Mouse (Mus musculus) layer of hippocampus, postnatal 10 days (tissue): Measurements from ENCODE around the gene Mterf1a. TPM values are rescaled to one million over a fixed set of nuclear protein-coding genes. Genes with fewer than 3 reads are reported as not detected.

Source experiments
- DNase-seq, 2 experiments: peaks; one replicate each; pipeline ENCODE4 v3.0.0; 2021; ENCODE audit warnings: low spot score in 2 of 2
- total RNA-seq, 2 experiments: library from RNA; stranded (reverse); gene quantifications; 2 replicates each; pipeline ENCODE4 v1.2.3; 2021

The Mterf1a gene
- total RNA-seq, 2 experiments from 2014 or later: 9.3 to 9.6 TPM

DNA sequence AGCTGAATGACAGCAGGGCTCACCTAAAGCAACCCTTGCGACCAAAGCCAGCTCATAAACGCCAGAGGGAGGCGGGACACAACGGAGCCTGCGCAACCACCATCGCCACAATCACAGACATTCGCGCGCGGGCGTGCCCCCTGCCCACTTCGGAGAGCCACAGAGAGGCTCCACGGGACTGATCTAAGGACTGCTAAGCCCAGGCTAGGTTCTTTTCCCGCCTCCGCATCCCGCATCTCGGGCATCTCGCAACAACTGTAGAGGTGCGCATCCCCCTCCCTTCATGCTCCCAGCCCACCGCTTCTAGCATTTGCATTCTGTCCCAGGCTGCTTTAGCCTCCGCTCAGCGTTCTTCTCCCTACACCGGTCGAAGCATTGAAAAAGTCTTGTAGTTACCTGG, 48.7 kb downstream of the Mterf1a start, which contains the start of gene Lrrd1:
Gene Lrrd1, plus strand, starts transcription at position 148 of the 400 bp plus-strand sequence.
- peak; percentile 7 to 16 for DNase-seq

Other genes with a start within 250 kb of the Mterf1a start
- gene Tmbim7, start 242.8 kb downstream of the Mterf1a start, total RNA-seq: not detected
- gene Gatad1, start 236.7 kb downstream of the Mterf1a start, total RNA-seq: 100 to 1,000 TPM; 112 to 131 TPM
- gene Ankib1, start 91.0 kb downstream of the Mterf1a start, total RNA-seq: 10 to 100 TPM; 68.7 to 72.9 TPM
- gene Krit1, start 90.7 kb downstream of the Mterf1a start, total RNA-seq: 10 to 100 TPM; 44.2 to 47.1 TPM
- not detected for gene Lrrd1, start 48.8 kb downstream of the Mterf1a start, total RNA-seq
- gene Akap9, start 34.1 kb upstream of the Mterf1a start, total RNA-seq: 10 to 100 TPM; 82.7 to 85.8 TPM
- gene Cyp51, start 210.8 kb upstream of the Mterf1a start, total RNA-seq: 10 to 100 TPM; 82.4 to 93.7 TPM